Mouse (Mus musculus) heart, adult 2 months (tissue): ENCODE measurements around the gene Cops4.

Experiments
- CTCF ChIP-seq: fragments of 200-600 bp; IDR thresholded peaks from 2 replicates; pipeline ENCODE4 v1.8.1; 2022; ENCODE audit warnings: antibody characterized with exemption, mild to moderate bottlenecking, moderate library complexity
- POLR2A ChIP-seq: fragments of 200-500 bp; IDR thresholded peaks from 2 replicates; pipeline ENCODE4 v1.6.1; 2011; ENCODE audit warnings: mild to moderate bottlenecking, low read depth, low read length, control low read depth; ENCODE audit not compliant: insufficient read depth

DNA sequence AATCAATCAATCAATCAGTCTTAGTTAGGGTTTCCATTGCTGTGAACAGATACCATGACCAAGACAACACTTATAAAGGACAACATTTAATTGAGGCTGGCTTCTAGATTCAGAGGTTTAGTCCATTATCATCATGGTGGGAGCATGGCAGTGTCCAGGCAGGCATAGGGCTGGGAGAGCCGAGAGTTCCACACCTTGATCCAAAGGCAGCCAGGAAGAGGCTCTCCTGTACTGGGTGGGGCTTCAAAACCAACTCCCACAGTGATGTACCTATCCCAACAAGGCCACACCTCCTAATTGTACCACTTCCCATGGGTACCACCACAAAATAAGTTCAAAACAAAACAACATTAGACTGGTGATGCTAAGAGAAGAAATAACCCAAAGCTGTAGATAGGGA lies 32.0 kb downstream of the Cops4 start:
- no peak for TF ChIP-seq CTCF
- no peak for TF ChIP-seq POLR2A
